In genomic region chr1:151096079-151096478, GRCm38 (mm10) we compare ENCODE assay signal across 7 mouse cellular contexts.
A peak's percentile ranks its signal among the peaks of the same experiment; 100 is the strongest.
DNase-seq lines count a peak whose midpoint lies in the region; ATAC-seq lines count a peak whose summit lies in the region.

No protein-coding gene starts in this region.

- peak; percentile 89 to 92 for ATAC-seq in hematopoietic stem cell, adult 5-6 weeks (replicated peaks in 1 of 2; ENCODE audit: insufficient read depth in 1 of 2, low FRiP score in 2 of 2, low TSS enrichment in 1 of 2, low read depth in 1 of 2, poor library complexity in 2 of 2, severe bottlenecking in 2 of 2)
- ATAC-seq in lung, embryonic 16.5 days (ENCODE audit: low read depth) = 0 out of 2 replicates have a peak, but pooled peaks have one; percentile 28
- peak; percentile 90 for ATAC-seq in stomach, embryonic 15.5 days (ENCODE audit: insufficient read depth, low FRiP score, low read depth)

- H3K4me1 ChIP-seq in lung, embryonic 16.5 days (replicated peaks; ENCODE audit: control insufficient read depth, insufficient read depth, low read length) = peaks cover 3% of the 10 kb centered on the region; the same call in 1 of the 2 replicates
- H3K4me1 ChIP-seq in stomach, embryonic 15.5 days = no peaks in the 10 kb centered on the region

- H3K36me3 ChIP-seq in lung, embryonic 16.5 days (ENCODE audit: control insufficient read depth, insufficient read depth, low read length) = no peaks in the 10 kb centered on the region
- H3K36me3 ChIP-seq in stomach, embryonic 15.5 days = no peaks in the 10 kb centered on the region

- no peak overlapping the region for H3K4me2 ChIP-seq in lung, embryonic 16.5 days (ENCODE audit: low read depth, low read length)
- peak overlapping the region; percentile 19 for H3K4me2 ChIP-seq in stomach, embryonic 15.5 days

- H3K27me3 ChIP-seq in lung, embryonic 16.5 days (ENCODE audit: control insufficient read depth, insufficient read depth, low read depth, low read length) = no peaks in the 10 kb centered on the region
- no peaks in the 10 kb centered on the region for H3K27me3 ChIP-seq in stomach, embryonic 15.5 days (replicated peaks)

- DNase-seq in MEL-GATA-1-ER (ENCODE audit: extremely low read depth, low read depth) = peak; percentile 75
- peak; percentile 81 for DNase-seq in c-Kit-positive CD71-positive TER-119-positive erythroid progenitor cells, embryonic 14.5 days (ENCODE audit: low spot score)
- DNase-seq in layer of hippocampus, adult 8-10 months (ENCODE audit: low spot score in 2 of 2) = no peak
- no peak for DNase-seq in layer of hippocampus, postnatal 14 days (ENCODE audit: low spot score in 2 of 2)

- H3K4me3 ChIP-seq in lung, embryonic 16.5 days (ENCODE audit: low read length) = no peak overlapping the region
- H3K4me3 ChIP-seq in stomach, embryonic 15.5 days (replicated peaks) = no peak overlapping the region

- no peaks in the 10 kb centered on the region for H3K9me3 ChIP-seq in lung, embryonic 16.5 days (ENCODE audit: control insufficient read depth, low read length)
- H3K9me3 ChIP-seq in stomach, embryonic 15.5 days = no peaks in the 10 kb centered on the region

- H3K27ac ChIP-seq in lung, embryonic 16.5 days (ENCODE audit: low read length) = no peak overlapping the region
- no peak overlapping the region for H3K27ac ChIP-seq in stomach, embryonic 15.5 days

- H3K9ac ChIP-seq in lung, embryonic 16.5 days (ENCODE audit: low read length) = no peak overlapping the region
- H3K9ac ChIP-seq in stomach, embryonic 15.5 days = no peak overlapping the region

- WGBS in lung, embryonic 16.5 days = 8% methylated on average over 9 of the region's 9 CpGs
- WGBS in stomach, embryonic 15.5 days = 15% methylated on average over 9 of the region's 9 CpGs

Comparison
In these comparisons a context has a peak if more than half of its experiments do, and no peak if none do; other contexts are left out.
1. DNase-seq: peak in MEL-GATA-1-ER (single experiment) and c-Kit-positive CD71-positive TER-119-positive erythroid progenitor cells, embryonic 14.5 days (single experiment); none in layer of hippocampus, adult 8-10 months (0 of 2) and layer of hippocampus, postnatal 14 days (0 of 2).
2. ATAC-seq: peak in every context shown above with its lines; median percentile 90 in hematopoietic stem cell, adult 5-6 weeks; 90 in stomach, embryonic 15.5 days; 28 in lung, embryonic 16.5 days.